15 mouse cellular contexts compared by ENCODE assay signal in genomic region chr10:88046098-88046771, GRCm38 (mm10). TPM values are rescaled to one million over a fixed set of nuclear protein-coding genes. Genes with fewer than 3 reads are reported as not detected.
DNase-seq lines count a peak whose midpoint lies in the region; ATAC-seq and TF ChIP-seq lines count a peak whose summit lies in the region.
"Had no signal": no experiment of that assay in that cellular context is flagged by ENCODE, and none has a peak within 500 bp of the region (broad histone marks: within the 10 kb centered on the region; RNA-seq: fewer than 3 reads in every experiment).

No protein-coding gene starts in this region.

- H3K4me1 ChIP-seq in forebrain, embryonic 10.5 days: peaks cover 6% of the 10 kb centered on the region; the same call in 1 of the 2 replicates
- no peaks in the 10 kb centered on the region for H3K4me1 ChIP-seq in forebrain, embryonic 15.5 days
- H3K4me1 ChIP-seq in midbrain, embryonic 14.5 days (ENCODE audit: control insufficient read depth, insufficient read depth, low read length): no peaks in the 10 kb centered on the region
- H3K4me1 ChIP-seq in midbrain, embryonic 15.5 days: no peaks in the 10 kb centered on the region
- no peaks in the 10 kb centered on the region for H3K4me1 ChIP-seq in neural tube, embryonic 11.5 days (ENCODE audit: control insufficient read depth, insufficient read depth, low read length)
- H3K4me1 ChIP-seq: liver, embryonic 12.5 days had no signal

- H3K9me3 ChIP-seq in forebrain, embryonic 10.5 days: no peaks in the 10 kb centered on the region
- H3K9me3 ChIP-seq in forebrain, embryonic 15.5 days: no peaks in the 10 kb centered on the region
- no peaks in the 10 kb centered on the region for H3K9me3 ChIP-seq in midbrain, embryonic 14.5 days (ENCODE audit: control insufficient read depth, low read length)
- H3K9me3 ChIP-seq in midbrain, embryonic 15.5 days: no peaks in the 10 kb centered on the region
- H3K9me3 ChIP-seq in neural tube, embryonic 11.5 days (ENCODE audit: control insufficient read depth, low read length): no peaks in the 10 kb centered on the region
- H3K9me3 ChIP-seq: liver, embryonic 12.5 days had no signal

- DNase-seq in forebrain, embryonic 10.5 days (ENCODE audit: extremely low spot score, low spot score): peak; percentile 42
- DNase-seq in midbrain, embryonic 14.5 days: peak; percentile 10
- DNase-seq in gastrocnemius, adult 2 months: peak; percentile 49
- DNase-seq in neural tube, embryonic 11.5 days (ENCODE audit: low spot score): peak; percentile 49
- no peak for DNase-seq in cerebellum, adult 8-10 months
- no peak for DNase-seq in heart, adult 9 months (ENCODE audit: low spot score in 2 of 2)
- DNase-seq: cerebellum, adult 9-11 months; kidney, adult 9 months; layer of hippocampus, postnatal 36 days; lung, postnatal 36 days; thymus, adult 2 months had no signal

- no peaks in the 10 kb centered on the region for H3K36me3 ChIP-seq in forebrain, embryonic 10.5 days (replicated peaks)
- H3K36me3 ChIP-seq in forebrain, embryonic 15.5 days: no peaks in the 10 kb centered on the region
- H3K36me3 ChIP-seq in midbrain, embryonic 14.5 days (ENCODE audit: control insufficient read depth, insufficient read depth, low read length): no peaks in the 10 kb centered on the region
- no peaks in the 10 kb centered on the region for H3K36me3 ChIP-seq in midbrain, embryonic 15.5 days (replicated peaks)
- no peaks in the 10 kb centered on the region for H3K36me3 ChIP-seq in neural tube, embryonic 11.5 days (ENCODE audit: control insufficient read depth, insufficient read depth, low read length)
- H3K36me3 ChIP-seq: liver, embryonic 12.5 days had no signal

- no peak for ATAC-seq in forebrain, embryonic 15.5 days (replicated peaks)
- ATAC-seq in midbrain, embryonic 14.5 days (ENCODE audit: low FRiP score, low TSS enrichment): no peak
- no peak for ATAC-seq in midbrain, embryonic 15.5 days (replicated peaks)
- ATAC-seq in neural tube, embryonic 11.5 days (ENCODE audit: insufficient read depth, low FRiP score, low TSS enrichment): no peak
- ATAC-seq: liver, embryonic 12.5 days had no signal

- intact Hi-C loops in gastrocnemius, adult 2 months (cut with DNase I): no loop called here

- H3K9ac ChIP-seq in forebrain, embryonic 15.5 days (replicated peaks): no peak overlapping the region
- H3K9ac ChIP-seq in midbrain, embryonic 14.5 days (replicated peaks; ENCODE audit: low read length): no peak overlapping the region
- no peak overlapping the region for H3K9ac ChIP-seq in midbrain, embryonic 15.5 days
- no peak overlapping the region for H3K9ac ChIP-seq in neural tube, embryonic 11.5 days (ENCODE audit: low read length)
- H3K9ac ChIP-seq: liver, embryonic 12.5 days had no signal

- H3K4me2 ChIP-seq in forebrain, embryonic 15.5 days (replicated peaks): no peak overlapping the region
- no peak overlapping the region for H3K4me2 ChIP-seq in midbrain, embryonic 14.5 days (ENCODE audit: low read length)
- no peak overlapping the region for H3K4me2 ChIP-seq in midbrain, embryonic 15.5 days
- H3K4me2 ChIP-seq in neural tube, embryonic 11.5 days (ENCODE audit: low read depth): no peak overlapping the region
- H3K4me2 ChIP-seq: liver, embryonic 12.5 days had no signal

- no peaks in the 10 kb centered on the region for H3K27me3 ChIP-seq in forebrain, embryonic 10.5 days (ENCODE audit: poor library complexity, severe bottlenecking)
- no peaks in the 10 kb centered on the region for H3K27me3 ChIP-seq in forebrain, embryonic 15.5 days
- H3K27me3 ChIP-seq in midbrain, embryonic 14.5 days (ENCODE audit: control insufficient read depth, insufficient read depth, low read length): no peaks in the 10 kb centered on the region
- no peaks in the 10 kb centered on the region for H3K27me3 ChIP-seq in midbrain, embryonic 15.5 days (replicated peaks)
- no peaks in the 10 kb centered on the region for H3K27me3 ChIP-seq in neural tube, embryonic 11.5 days (ENCODE audit: control insufficient read depth, insufficient read depth, low read length)
- H3K27me3 ChIP-seq: liver, embryonic 12.5 days had no signal

- no peak overlapping the region for H3K4me3 ChIP-seq in forebrain, embryonic 10.5 days
- no peak overlapping the region for H3K4me3 ChIP-seq in forebrain, embryonic 15.5 days
- H3K4me3 ChIP-seq in midbrain, embryonic 14.5 days (replicated peaks; ENCODE audit: low read depth, low read length): no peak overlapping the region
- H3K4me3 ChIP-seq in midbrain, embryonic 15.5 days: no peak overlapping the region
- no peak overlapping the region for H3K4me3 ChIP-seq in gastrocnemius, adult 2 months
- H3K4me3 ChIP-seq in neural tube, embryonic 11.5 days (ENCODE audit: low read depth, low read length): no peak overlapping the region
- H3K4me3 ChIP-seq: liver, embryonic 12.5 days had no signal

- peak overlapping the region; percentile 51; the same call in 1 of the 2 replicates for H3K27ac ChIP-seq in forebrain, embryonic 10.5 days
- H3K27ac ChIP-seq in forebrain, embryonic 15.5 days (replicated peaks): no peak overlapping the region
- H3K27ac ChIP-seq in midbrain, embryonic 14.5 days (replicated peaks; ENCODE audit: low read depth, low read length): no peak overlapping the region
- no peak overlapping the region for H3K27ac ChIP-seq in midbrain, embryonic 15.5 days
- peak overlapping the region; percentile 40; the same call in 1 of the 2 replicates for H3K27ac ChIP-seq in gastrocnemius, adult 2 months
- peak overlapping the region; percentile 49 for H3K27ac ChIP-seq in neural tube, embryonic 11.5 days (ENCODE audit: low read depth, low read length)
- H3K27ac ChIP-seq: liver, embryonic 12.5 days had no signal

- 72% methylated on average over 11 of the region's 11 CpGs for WGBS in forebrain, embryonic 10.5 days
- 74% methylated on average over 11 of the region's 11 CpGs for WGBS in forebrain, embryonic 15.5 days
- WGBS in midbrain, embryonic 14.5 days: 72% methylated on average over 11 of the region's 11 CpGs
- WGBS in midbrain, embryonic 15.5 days: 70% methylated on average over 11 of the region's 11 CpGs
- WGBS in neural tube, embryonic 11.5 days: 47% methylated on average over 11 of the region's 11 CpGs

- TF ChIP-seq CTCF in gastrocnemius, adult 2 months (IDR thresholded peaks at IDR 0.05): no peak

RNA-seq across cellular contexts. Expression of gene Pmch, which starts 44.6 kb away (rescaled TPM):
- 0.38 and 0.83 TPM in 2 replicates for polyA plus RNA-seq in forebrain, embryonic 10.5 days (2016; fragmentation: Nextera tagmentation; extraction: Ambion mirVana)
- 5.9 and 8.0 TPM in 2 replicates for polyA plus RNA-seq in forebrain, embryonic 15.5 days (2015; fragmentation: Nextera tagmentation; extraction: Ambion mirVana)
- polyA plus RNA-seq in midbrain, embryonic 14.5 days (2014; fragmentation: Nextera tagmentation; extraction: Ambion mirVana): 1.00 TPM in 1 of 2 replicates, not detected in the other
- 31.6 and 54.3 TPM in 2 replicates for polyA plus RNA-seq in midbrain, embryonic 15.5 days (2015; fragmentation: Nextera tagmentation; extraction: Ambion mirVana)
- total RNA-seq in gastrocnemius, adult 2 months (2021): not detected
- polyA plus RNA-seq in neural tube, embryonic 11.5 days (2014; fragmentation: Nextera tagmentation; extraction: Ambion mirVana): 0.52 and 0.96 TPM in 2 replicates
- total RNA-seq: gastrocnemius, postnatal 4 days; layer of hippocampus, postnatal 36 days had no signal
- polyA plus RNA-seq: thymus, adult 2 months had no signal

Comparison
In these comparisons a context has a peak if more than half of its experiments do, and no peak if none do; other contexts are left out.
1. H3K27ac ChIP-seq: peak in forebrain, embryonic 10.5 days (single experiment), gastrocnemius, adult 2 months (single experiment) and neural tube, embryonic 11.5 days (single experiment); none in forebrain, embryonic 15.5 days (single experiment), midbrain, embryonic 14.5 days (single experiment) and midbrain, embryonic 15.5 days (single experiment).
2. DNase-seq: peak in forebrain, embryonic 10.5 days (single experiment), midbrain, embryonic 14.5 days (single experiment), gastrocnemius, adult 2 months (single experiment) and neural tube, embryonic 11.5 days (single experiment); none in cerebellum, adult 8-10 months (single experiment) and heart, adult 9 months (0 of 2).